Mouse (Mus musculus): Measurements from ENCODE around the gene E030025P04Rik.

Gene E030025P04Rik

DNA sequence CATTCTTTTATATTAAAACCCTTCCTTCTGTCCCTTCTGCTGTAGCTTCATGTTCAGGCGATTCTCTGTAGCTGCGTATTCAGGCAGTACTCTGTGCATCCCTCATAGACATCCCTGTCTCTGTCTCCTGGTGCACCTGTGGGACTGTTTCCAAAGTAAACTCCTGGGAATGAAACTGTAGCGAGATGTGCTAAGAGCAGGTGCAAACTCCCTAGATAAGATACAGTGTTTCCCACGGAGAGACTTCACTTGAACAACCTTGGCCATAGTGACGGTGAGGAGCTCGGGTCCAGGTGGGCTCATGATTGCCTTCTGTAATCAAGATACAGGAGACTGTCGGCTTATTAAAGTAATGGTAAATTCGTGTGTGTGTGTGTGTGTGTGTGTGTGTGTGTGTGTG is 41.5 kb downstream of the E030025P04Rik start:
- no peak for DNase-seq (ENCODE audit: low spot score)

DNA sequence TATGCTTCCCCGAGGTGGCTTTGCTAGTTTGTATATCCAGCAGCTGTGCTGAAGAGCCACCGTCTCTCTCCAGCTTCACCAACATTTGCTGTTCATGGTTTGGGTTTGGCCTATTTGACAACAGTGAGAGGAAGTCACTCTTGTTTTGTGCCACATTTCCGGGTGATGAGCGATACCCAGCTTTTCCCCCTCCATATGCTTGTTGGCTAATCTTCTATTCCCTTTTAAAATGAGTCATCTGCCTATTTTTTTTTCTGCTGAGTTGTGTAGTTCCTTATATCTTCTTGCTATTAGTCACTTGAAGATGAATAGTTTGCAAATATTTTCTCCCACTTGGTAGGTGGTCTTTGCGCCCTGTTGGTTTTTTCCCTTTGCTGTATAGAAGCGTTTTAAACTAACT is 43.9 kb downstream of the E030025P04Rik start:
- DNase-seq (ENCODE audit: low spot score): no peak

DNA sequence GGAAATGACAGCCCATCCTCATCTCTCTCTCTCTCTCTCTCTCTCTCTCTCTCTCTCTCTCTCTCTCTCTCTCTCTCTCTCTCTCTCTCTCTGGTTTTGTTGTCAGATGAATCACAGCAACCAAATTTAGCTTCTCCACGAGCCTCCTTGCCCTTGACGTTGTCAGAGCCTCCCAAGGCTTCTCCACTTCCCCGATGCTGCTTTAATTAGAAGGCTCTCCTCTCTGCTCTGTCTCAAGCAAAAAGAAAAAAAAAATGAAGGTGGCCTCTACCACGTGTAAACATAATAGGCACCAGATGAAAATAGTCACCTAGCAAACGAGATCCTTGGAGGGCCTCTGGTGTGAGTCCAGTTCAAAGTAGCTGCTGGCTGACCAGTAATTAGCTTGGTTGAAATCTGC is 52.3 kb downstream of the E030025P04Rik start:
- no peak for DNase-seq (ENCODE audit: low spot score)
